Mouse (Mus musculus) MEL (cell line): ENCODE results near the gene Tmem37. TPM values are rescaled to one million over a fixed set of nuclear protein-coding genes. Genes with fewer than 3 reads are reported as not detected.

Source experiments
- DNase-seq: peaks from one replicate; pipeline ENCODE4 v3.0.0; 2011; ENCODE audit warnings: low read depth, low spot score
- H3K27ac ChIP-seq: 2 replicates; pipeline ENCODE4 v1.5.1; 2012; ENCODE audit warnings: low read depth, mild to moderate bottlenecking, control low read depth, low read length, moderate library complexity; ENCODE audit not compliant: control insufficient read depth
- H3K27me3 ChIP-seq, 2 experiments: fragments of 150-350 bp in 1 of 2; sonication (generic) in 1 of 2; 2 replicates each; pipeline ENCODE4 v1.6.1; 2012; ENCODE audit warnings: low read length in 2 of 2, mild to moderate bottlenecking in 2 of 2, improper control_type of control experiment in 1 of 2, moderate library complexity in 1 of 2; ENCODE audit not compliant: insufficient read depth in 2 of 2, control insufficient read depth in 1 of 2
- H3K36me3 ChIP-seq, 2 experiments: 2 replicates each; pipeline ENCODE4 v1.6.1; 2012 to 2014; ENCODE audit warnings: low read length in 2 of 2, improper control_type of control experiment in 1 of 2, inconsistent platforms in 1 of 2, mild to moderate bottlenecking in 1 of 2; ENCODE audit not compliant: insufficient read depth in 2 of 2, control insufficient read depth in 1 of 2
- H3K4me1 ChIP-seq, 2 experiments: fragments of 150-350 bp in 1 of 2; sonication (generic) in 1 of 2; 2 replicates each; pipeline ENCODE4 v1.6.1; 2012; ENCODE audit warnings: low read length in 2 of 2, improper control_type of control experiment in 1 of 2, mild to moderate bottlenecking in 1 of 2; ENCODE audit not compliant: insufficient read depth in 2 of 2, control insufficient read depth in 1 of 2
- H3K4me3 ChIP-seq, 2 experiments: fragments of 150-350 bp in 1 of 2; sonication (generic) in 1 of 2; 2 replicates each; pipeline ENCODE4 v1.5.1; 2012; ENCODE audit warnings: low read depth in 2 of 2, low read length in 2 of 2, mild to moderate bottlenecking in 2 of 2, moderate library complexity in 2 of 2, control low read depth in 1 of 2, improper control_type of control experiment in 1 of 2; ENCODE audit not compliant: control insufficient read depth in 1 of 2, insufficient read depth in 1 of 2
- H3K79me2 ChIP-seq: 2 replicates; pipeline ENCODE4 v1.6.1; 2012; ENCODE audit warnings: mild to moderate bottlenecking, low read length, moderate library complexity; ENCODE audit not compliant: control insufficient read depth, poor library complexity, insufficient read depth
- H3K9ac ChIP-seq: 2 replicates; pipeline ENCODE4 v1.6.1; 2012; ENCODE audit warnings: low read depth, mild to moderate bottlenecking, control low read depth, low read length, moderate library complexity; ENCODE audit not compliant: control insufficient read depth, poor library complexity, severe bottlenecking
- H3K9me3 ChIP-seq: fragments of 150-350 bp; sonication (generic); replicated peaks from 2 replicates; pipeline ENCODE4 v1.6.1; 2012; ENCODE audit warnings: mild to moderate bottlenecking, low read length, improper control_type of control experiment, moderate library complexity; ENCODE audit not compliant: insufficient read depth
- BHLHE40 ChIP-seq: IDR thresholded peaks from 2 replicates; pipeline ENCODE4 v1.6.1; 2012; ENCODE audit warnings: low read depth, mild to moderate bottlenecking, inconsistent platforms, low read length, improper control_type of control experiment, borderline replicate concordance
- CHD2 ChIP-seq: IDR thresholded peaks from 2 replicates; pipeline ENCODE4 v1.6.1; 2011; ENCODE audit warnings: low read length, improper control_type of control experiment
- CTCF ChIP-seq, 3 experiments: IDR thresholded peaks in 2 of 3; conservative IDR thresholded peaks in 1 of 3; 2 replicates each; pipeline ENCODE4 v1.5.1; 2011 to 2012; ENCODE audit warnings: low read length in 3 of 3, low read depth in 2 of 3, mild to moderate bottlenecking in 2 of 3, improper control_type of control experiment in 1 of 3, inconsistent platforms in 1 of 3, mixed read lengths in 1 of 3, moderate library complexity in 1 of 3; ENCODE audit not compliant: control insufficient read depth in 1 of 3, insufficient read depth in 1 of 3, poor library complexity in 1 of 3, severe bottlenecking in 1 of 3
- ETS1 ChIP-seq: IDR thresholded peaks from 2 replicates; pipeline ENCODE4 v1.6.1; 2012; ENCODE audit warnings: low read depth, mild to moderate bottlenecking, inconsistent platforms, low read length, improper control_type of control experiment, moderate library complexity
- GATA1 ChIP-seq: IDR thresholded peaks from 2 replicates; pipeline ENCODE4 v1.6.1; 2011; ENCODE audit warnings: low read depth, low read length, improper control_type of control experiment
- HCFC1 ChIP-seq: IDR thresholded peaks from 2 replicates; pipeline ENCODE4 v1.6.1; 2012; ENCODE audit warnings: low read depth, mild to moderate bottlenecking, inconsistent platforms, low read length, improper control_type of control experiment, moderate library complexity
- JUND ChIP-seq: IDR thresholded peaks from 2 replicates; pipeline ENCODE4 v1.6.1; 2011; ENCODE audit warnings: low read depth, mild to moderate bottlenecking, improper control_type of control experiment, low read length
- MEF2A ChIP-seq: IDR thresholded peaks from 2 replicates; pipeline ENCODE4 v1.6.1; 2014; ENCODE audit warnings: low read depth, mild to moderate bottlenecking, inconsistent platforms, low read length, improper control_type of control experiment; ENCODE audit not compliant: poor library complexity, insufficient replicate concordance, severe bottlenecking; ENCODE audit errors: extremely low read depth
- MXI1 ChIP-seq: IDR thresholded peaks from 2 replicates; pipeline ENCODE4 v1.6.1; 2011; ENCODE audit warnings: mild to moderate bottlenecking, low read depth, low read length, improper control_type of control experiment
- NELFE ChIP-seq: IDR thresholded peaks from 2 replicates; pipeline ENCODE4 v1.6.1; 2011; ENCODE audit warnings: low read depth, low read length, improper control_type of control experiment
- POLR2A ChIP-seq, 2 experiments: IDR thresholded peaks; 2 replicates each; pipeline ENCODE4 v1.6.1; 2011 to 2012; ENCODE audit warnings: low read length in 2 of 2, mild to moderate bottlenecking in 2 of 2, control low read depth in 1 of 2, improper control_type of control experiment in 1 of 2, low read depth in 1 of 2, moderate library complexity in 1 of 2; ENCODE audit not compliant: control insufficient read depth in 1 of 2, insufficient read depth in 1 of 2, poor library complexity in 1 of 2
- POLR2AphosphoS2 ChIP-seq: IDR thresholded peaks from 2 replicates; pipeline ENCODE4 v1.6.1; 2011; ENCODE audit warnings: low read length, improper control_type of control experiment
- SIN3A ChIP-seq: IDR thresholded peaks from 2 replicates; pipeline ENCODE4 v1.6.1; 2012; ENCODE audit warnings: low read length, improper control_type of control experiment, inconsistent platforms
- TBP ChIP-seq: IDR thresholded peaks from 2 replicates; pipeline ENCODE4 v1.8.0; 2011; ENCODE audit warnings: low read depth, low read length, improper control_type of control experiment
- TCF12 ChIP-seq: IDR thresholded peaks from 2 replicates; pipeline ENCODE4 v1.6.1; 2014; ENCODE audit warnings: low read depth, mild to moderate bottlenecking, inconsistent platforms, low read length, improper control_type of control experiment, moderate library complexity
- USF1 ChIP-seq: IDR thresholded peaks from 2 replicates; pipeline ENCODE4 v1.6.1; 2014; ENCODE audit warnings: low read depth, mild to moderate bottlenecking, inconsistent platforms, low read length, improper control_type of control experiment, moderate library complexity
- ZC3H11A ChIP-seq: IDR thresholded peaks from 2 replicates; pipeline ENCODE4 v1.6.1; 2012; ENCODE audit warnings: low read depth, mild to moderate bottlenecking, inconsistent platforms, low read length, improper control_type of control experiment
- ZKSCAN1 ChIP-seq: IDR thresholded peaks from 2 replicates; pipeline ENCODE4 v1.6.1; 2012; ENCODE audit warnings: low read depth, mild to moderate bottlenecking, inconsistent platforms, low read length, improper control_type of control experiment, moderate library complexity
- polyA plus RNA-seq, 2 experiments: library from polyadenylated mRNA; stranded (reverse) in 1 of 2; unstranded in 1 of 2; fragments of >175 nt in 1 of 2; fragments of >200 nt in 1 of 2; gene quantifications; 2 replicates each; pipeline versions ENCODE4 v1.2.1 to v1.2.4; 2012; ENCODE audit warnings: low replicate concordance in 2 of 2, low read depth in 1 of 2; ENCODE audit not compliant: insufficient read length in 2 of 2, insufficient read depth in 1 of 2, missing spikeins in 1 of 2
- total RNA-seq: library from RNA; depleted of rRNA; stranded (reverse); fragments of 300-350 nt; gene quantifications from 2 replicates; pipeline ENCODE4 v1.2.3, GENCODE M21; 2012

The Tmem37 gene
- total and polyA plus RNA-seq, 3 experiments, result 2.6 to 9.1 TPM; not detected in 1

GRCm38 (mm10) chr1:120101227-120101609, 27.3 kb upstream of the Tmem37 start:
- no peak overlapping the region for H3K9ac ChIP-seq
- DNase-seq, result no peak
- no peak for TF ChIP-seq MXI1
- no peaks in the 10 kb centered on the region for H3K9me3 ChIP-seq
- peaks cover 4 to 16% of the 10 kb centered on the region in 2 experiments; a peak in 3 of 4 replicates for H3K4me1 ChIP-seq
- no peaks in the 10 kb centered on the region for H3K27me3 ChIP-seq
- H3K36me3 ChIP-seq, result peaks cover 0 to 11% of the 10 kb centered on the region in 2 experiments; a peak in 2 of 4 replicates
- no peaks in the 10 kb centered on the region for H3K79me2 ChIP-seq
- H3K4me3 ChIP-seq, result no peak overlapping the region
- H3K27ac ChIP-seq, result no peak overlapping the region

GRCm38 (mm10) chr1:120100456-120101226, 26.8 kb upstream of the Tmem37 start:
- Histone ChIP-seq H3K4me3 (no peak overlapping the region), H3K9me3 (no peaks in the 10 kb centered on the region), H3K79me2 (no peaks in the 10 kb centered on the region), H3K27me3 (no peaks in the 10 kb centered on the region), H3K4me1 (peaks cover 3 to 14% of the 10 kb centered on the region in 2 experiments), H3K27ac (no peak overlapping the region)
- TF ChIP-seq ZKSCAN1, result no peak
- TF ChIP-seq ETS1, result no peak
- no peak for TF ChIP-seq POLR2AphosphoS2
- TF ChIP-seq TBP, result no peak
- TF ChIP-seq POLR2A (IDR thresholded peaks at IDR 0.05; ENCODE audit: control insufficient read depth in 1 of 2, insufficient read depth in 1 of 2, low read depth in 1 of 2, low read length in 2 of 2, poor library complexity in 1 of 2), result no peak
- TF ChIP-seq USF1, result no peak
- TF ChIP-seq JUND, result no peak
- TF ChIP-seq HCFC1, result no peak
- TF ChIP-seq, all 39 proteins: peak for 0
- H3K9ac ChIP-seq, result no peak overlapping the region
- peak; percentile 59 for DNase-seq
- H3K36me3 ChIP-seq, result peaks cover 0 to 8% of the 10 kb centered on the region in 2 experiments; a peak in 2 of 4 replicates

GRCm38 (mm10) chr1:120099483-120099882, 25.6 kb upstream of the Tmem37 start:
- DNase-seq, result no peak
- TF ChIP-seq BHLHE40, result no peak
- TF ChIP-seq GATA1, result no peak
- TF ChIP-seq CTCF (IDR thresholded peaks at IDR 0.05 in 2 of 3, conservative IDR thresholded peaks at IDR 0.05 in 1 of 3; ENCODE audit: control insufficient read depth in 1 of 3, insufficient read depth in 1 of 3, low read depth in 2 of 3, low read length in 3 of 3, poor library complexity in 1 of 3, severe bottlenecking in 1 of 3), result no peak
- no peak for TF ChIP-seq ZC3H11A
- TF ChIP-seq SIN3A, result no peak
- no peak for TF ChIP-seq CHD2
- no peak for TF ChIP-seq TCF12
- TF ChIP-seq MEF2A, result no peak
- no peak for TF ChIP-seq NELFE
- peaks cover 0 to 2% of the 10 kb centered on the region in 2 experiments; a peak in 1 of 4 replicates for H3K36me3 ChIP-seq
- H3K4me3 ChIP-seq, result no peak overlapping the region
- no peak overlapping the region for H3K9ac ChIP-seq
- no peaks in the 10 kb centered on the region for H3K9me3 ChIP-seq
- H3K79me2 ChIP-seq, result no peaks in the 10 kb centered on the region
- H3K27ac ChIP-seq, result no peak overlapping the region
- H3K27me3 ChIP-seq, result no peaks in the 10 kb centered on the region
- H3K4me1 ChIP-seq, result peaks cover 0 to 15% of the 10 kb centered on the region in 2 experiments; a peak in 3 of 4 replicates
